Mouse (Mus musculus): ENCODE measurements around the gene C730034F03Rik. TPM values are rescaled to one million over a fixed set of nuclear protein-coding genes. Genes with fewer than 3 reads are reported as not detected.
A peak's percentile ranks its signal among the peaks of the same experiment; 100 is the strongest.
"Not testable (repeated sequence)": the region's sequence is repeated elsewhere in the genome, so short reads cannot be mapped to it uniquely, and the experiment has no call there.

The C730034F03Rik gene
- 1 to 10 TPM; 2.5 to 3.0 TPM for total RNA-seq (2021)
- long read RNA-seq, experiment 1, partial matches to known transcripts, result 0 of 3 reads
- long read RNA-seq, experiment 1, other reads (novel, unspliced or antisense), result 0 of 3 reads
- long read RNA-seq, experiment 2, partial matches to known transcripts, result 0 of 5 reads
- long read RNA-seq, experiment 2, other reads (novel, unspliced or antisense), result 2 of 5 reads

DNA sequence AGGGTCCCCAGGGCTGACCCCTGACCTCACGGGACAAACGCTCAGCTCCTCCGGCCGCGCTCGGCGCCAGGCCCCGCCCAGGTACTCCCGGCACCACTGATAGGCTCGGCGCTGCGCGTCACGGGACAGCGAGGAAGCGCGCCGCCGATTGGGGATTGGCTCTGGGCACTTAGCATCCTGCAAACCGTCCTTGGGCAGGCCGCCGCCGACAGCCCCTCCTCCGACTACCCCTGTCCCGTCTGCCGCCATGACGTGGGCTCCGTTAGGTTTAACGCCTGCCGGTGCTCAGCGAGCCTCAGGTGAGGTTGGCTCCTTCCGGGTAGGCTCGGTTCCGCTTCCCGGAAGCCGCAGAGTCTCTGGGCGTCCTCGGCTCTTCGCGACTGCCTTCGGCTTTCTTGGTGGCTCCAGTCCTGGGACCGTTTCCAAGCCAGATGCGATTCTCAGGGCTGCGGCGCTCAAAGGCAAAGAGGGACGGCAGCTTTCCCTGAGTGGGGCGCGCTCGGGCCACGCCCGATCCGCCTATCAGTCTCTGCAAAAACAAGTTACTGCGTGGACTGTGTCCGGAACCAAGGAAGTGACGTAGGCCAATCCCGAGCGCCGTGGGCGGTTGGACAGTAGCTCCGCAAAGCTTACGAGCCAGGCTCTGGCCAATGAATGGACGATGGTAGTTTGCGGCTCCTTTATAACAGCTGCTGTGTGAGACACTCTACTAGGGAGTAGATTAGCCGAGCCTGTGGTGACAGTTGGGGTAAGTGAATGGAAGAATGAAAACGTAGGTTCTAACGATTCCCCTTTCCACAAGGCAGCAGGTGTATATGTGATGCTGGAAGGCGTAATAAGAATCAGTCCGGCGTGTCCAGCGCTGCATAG lies at the start of gene C730034F03Rik, which contains the start of the genes Gm44502 and Chkb:
C730034F03Rik (plus strand) TSS at position 238 of the 870 bp plus-strand sequence.
Gm44502 (minus strand) TSS at position 345 of the 870 bp plus-strand sequence.
Chkb (minus strand) TSS at position 557 of the 870 bp plus-strand sequence.
- DNase-seq (ENCODE audit: low spot score in 2 of 2), result peak; percentile 76 to 80

DNA sequence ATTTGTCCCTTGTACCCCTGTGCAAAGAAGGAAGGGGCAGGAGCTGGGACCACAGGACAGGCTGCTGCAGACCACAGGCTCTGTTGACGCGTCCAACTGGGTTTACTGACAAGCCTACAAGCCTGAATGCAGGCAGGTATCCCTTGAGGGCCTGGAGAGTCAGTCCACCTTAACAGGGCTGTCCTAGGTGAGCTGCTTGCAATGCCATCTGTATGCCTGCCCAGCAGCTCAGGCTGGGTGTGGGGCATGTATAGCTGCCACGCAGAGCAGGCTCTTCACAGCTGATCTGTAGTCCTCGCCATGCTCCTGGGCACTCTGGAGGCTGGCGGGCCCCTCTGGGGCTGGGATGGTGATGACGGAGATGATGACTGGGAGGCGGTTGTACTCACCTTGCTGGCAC lies 44.8 kb upstream of the C730034F03Rik start, which contains the start of gene Klhdc7b:
Klhdc7b (plus strand) TSS at position 301 of the 400 bp plus-strand sequence.
- DNase-seq (ENCODE audit: low spot score in 2 of 2), result no peak

DNA sequence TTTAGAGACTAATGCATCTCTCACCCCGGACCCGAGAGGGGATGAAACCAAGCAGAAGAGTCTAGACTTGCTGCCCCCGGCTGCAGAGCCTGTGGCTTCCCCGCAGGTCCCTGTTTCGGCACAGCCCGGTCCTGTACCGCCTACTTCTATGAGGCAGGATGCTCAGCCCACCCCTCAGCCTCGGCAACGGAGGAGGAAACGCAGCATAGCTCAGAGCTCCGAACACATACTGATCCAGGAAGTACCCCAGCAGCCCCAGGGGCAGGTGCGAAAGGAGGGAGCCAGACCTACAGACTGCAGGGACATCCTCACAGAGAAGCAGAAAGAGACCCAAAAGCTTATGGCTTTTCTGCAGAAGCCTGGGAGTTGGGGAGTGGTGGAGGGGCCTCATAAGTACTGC lies 42.3 kb upstream of the C730034F03Rik start:
- no peak for DNase-seq (ENCODE audit: low spot score in 2 of 2)

DNA sequence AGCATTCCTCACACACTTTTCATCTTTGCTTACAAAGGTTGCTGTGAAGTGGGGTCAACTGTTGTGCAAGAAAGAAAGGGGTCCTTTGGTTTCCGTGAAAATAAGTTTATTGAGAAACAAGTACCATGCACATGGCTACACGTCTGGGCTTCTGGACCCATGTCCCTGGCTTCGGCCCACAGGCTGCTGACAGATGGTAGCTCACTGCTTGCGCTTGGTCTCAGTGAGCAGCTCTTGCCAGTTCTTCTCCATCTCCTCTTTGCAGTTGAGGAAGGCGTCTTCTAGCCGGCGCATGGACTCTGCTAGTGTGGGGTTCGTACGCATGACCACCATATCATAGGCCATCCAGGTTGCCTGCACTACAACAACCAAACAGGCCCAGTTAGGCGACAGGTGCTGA lies 39.3 kb upstream of the C730034F03Rik start:
- DNase-seq (ENCODE audit: low spot score in 2 of 2), result no peak

DNA sequence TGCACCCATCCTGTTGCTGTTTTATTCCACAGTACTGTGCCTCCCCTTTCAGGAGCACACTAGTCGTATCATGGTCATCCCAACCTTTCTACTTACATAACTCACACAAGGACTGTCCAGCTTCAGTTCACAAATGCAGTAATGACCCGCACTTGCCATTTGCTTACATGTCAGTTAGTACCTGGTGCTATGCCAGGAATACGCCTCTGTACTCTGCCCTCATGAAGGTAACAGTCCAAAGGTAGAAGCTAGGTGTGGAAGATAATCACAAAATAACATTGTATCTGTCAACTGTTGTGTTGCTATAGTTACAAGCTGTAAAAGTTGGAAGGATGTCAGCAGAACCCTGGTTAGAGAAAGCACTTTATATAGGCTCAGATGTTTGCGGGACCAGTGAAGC lies 32.5 kb upstream of the C730034F03Rik start:
- DNase-seq (ENCODE audit: low spot score in 2 of 2), result no peak

DNA sequence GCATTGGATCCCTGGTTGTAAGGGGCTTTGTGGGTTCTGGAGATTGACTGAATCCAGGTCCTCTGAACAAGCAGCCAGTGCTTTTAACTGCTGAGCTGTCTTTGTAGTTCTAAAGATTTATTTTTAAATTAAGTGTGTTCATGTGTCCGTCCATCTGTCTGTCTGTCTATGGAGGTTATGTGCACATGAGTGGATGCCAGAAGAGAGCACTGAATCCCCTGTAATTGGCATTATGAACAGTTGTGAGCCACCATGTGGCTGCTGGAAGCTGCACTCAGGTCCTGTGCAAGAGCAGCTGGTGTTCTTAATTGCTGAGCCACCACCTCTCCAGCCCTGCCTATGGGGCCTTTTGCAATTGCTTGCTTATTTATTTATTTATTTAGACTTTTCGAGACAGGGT lies 31.2 kb upstream of the C730034F03Rik start:
- DNase-seq (ENCODE audit: low spot score in 2 of 2), result no peak

DNA sequence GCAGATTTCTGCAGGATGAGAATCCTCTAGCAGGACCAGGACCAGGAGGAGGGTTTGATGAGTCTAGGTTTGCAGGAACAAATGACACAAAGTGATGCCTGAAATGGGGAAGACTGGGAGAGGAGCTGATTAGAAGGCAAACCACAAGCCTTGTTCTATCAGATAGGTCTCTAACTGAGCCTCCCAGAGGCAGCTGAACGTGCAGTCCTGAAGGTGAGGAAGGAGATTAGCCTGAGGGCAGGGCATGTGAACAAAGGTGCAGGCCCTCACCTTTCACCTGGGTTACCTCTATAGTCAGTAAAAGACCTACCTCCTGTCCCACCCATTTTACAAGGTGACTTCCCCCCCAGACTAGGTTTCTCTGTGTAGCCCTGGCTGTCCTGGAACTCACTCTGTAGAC lies 29.7 kb upstream of the C730034F03Rik start:
- no peak for DNase-seq (ENCODE audit: low spot score in 2 of 2)

DNA sequence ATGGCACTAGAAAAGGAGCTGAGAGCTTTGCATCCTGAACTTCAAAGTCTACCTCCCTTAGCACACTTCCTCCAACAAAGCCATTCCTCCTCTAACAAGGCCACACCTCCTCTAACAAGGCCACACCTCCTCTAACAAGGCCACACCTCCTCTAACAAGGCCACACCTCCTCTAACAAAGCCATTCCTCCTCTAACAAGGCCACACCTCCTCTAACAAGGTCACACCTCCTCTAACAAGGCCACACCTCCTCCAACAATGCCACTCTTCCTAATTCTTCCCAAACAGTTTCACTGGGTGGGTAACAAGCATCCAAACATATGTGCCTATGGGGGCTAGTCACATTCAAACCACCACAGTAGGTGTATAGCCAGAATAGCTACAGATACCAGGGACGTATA lies 26.9 kb upstream of the C730034F03Rik start:
- DNase-seq (ENCODE audit: low spot score in 2 of 2), result no peak

DNA sequence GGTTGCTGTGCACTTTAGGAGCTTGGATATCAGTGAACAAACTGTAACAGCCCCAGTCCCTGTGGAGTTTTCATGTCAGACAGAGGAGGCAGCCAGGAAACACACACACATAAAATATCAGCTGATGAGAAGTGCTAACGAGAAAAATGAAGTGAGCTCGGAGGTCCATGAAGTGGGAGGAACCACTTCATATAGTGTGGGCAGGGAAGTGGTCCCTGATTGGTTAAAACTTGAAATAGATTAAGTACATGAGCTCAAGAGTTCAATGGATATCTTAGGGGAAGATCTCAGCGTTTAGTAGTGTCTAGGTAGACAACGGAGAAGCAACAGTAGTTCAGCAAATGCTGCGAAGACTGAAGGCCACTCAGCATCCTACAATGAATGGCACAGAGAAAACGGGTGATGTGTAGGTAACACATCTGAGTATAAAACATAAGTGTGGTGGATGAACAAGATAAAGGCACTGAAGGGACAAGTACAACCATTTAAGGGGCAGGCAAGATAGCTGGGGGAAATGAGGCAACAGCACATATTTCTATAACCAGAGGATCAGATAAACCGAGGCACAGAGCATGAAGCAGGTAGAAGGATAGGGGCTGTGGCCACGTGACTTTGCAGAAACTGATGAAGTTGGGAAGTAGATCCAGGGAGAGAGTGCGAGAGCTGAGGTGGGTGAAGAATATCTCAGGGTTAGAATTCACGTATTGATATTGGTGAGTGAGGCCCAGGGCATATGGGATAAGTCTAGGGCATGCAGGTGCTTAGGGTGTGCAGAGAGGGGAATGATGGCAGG lies 24.4 kb upstream of the C730034F03Rik start:
- DNase-seq (ENCODE audit: low spot score in 2 of 2), result no peak

DNA sequence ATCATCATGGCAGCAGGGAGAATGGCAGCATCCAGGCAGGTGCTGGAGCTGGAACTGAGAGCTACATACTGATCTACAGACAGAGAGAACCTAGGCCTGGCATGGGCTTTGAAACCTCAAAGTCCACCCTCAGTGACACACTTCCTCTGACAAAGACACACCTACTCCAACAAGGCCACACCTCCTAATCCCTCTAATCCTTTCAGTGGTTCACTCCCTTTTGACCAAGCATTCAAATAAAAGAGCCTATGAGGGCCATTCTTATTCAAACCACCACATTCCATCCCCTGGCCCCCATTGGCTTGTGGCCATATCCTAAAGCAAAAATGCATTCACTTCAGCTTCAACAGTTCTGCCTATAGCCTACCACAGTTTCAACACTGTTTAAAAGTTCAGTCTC lies 22.7 kb upstream of the C730034F03Rik start:
- DNase-seq (ENCODE audit: low spot score in 2 of 2), result no peak

DNA sequence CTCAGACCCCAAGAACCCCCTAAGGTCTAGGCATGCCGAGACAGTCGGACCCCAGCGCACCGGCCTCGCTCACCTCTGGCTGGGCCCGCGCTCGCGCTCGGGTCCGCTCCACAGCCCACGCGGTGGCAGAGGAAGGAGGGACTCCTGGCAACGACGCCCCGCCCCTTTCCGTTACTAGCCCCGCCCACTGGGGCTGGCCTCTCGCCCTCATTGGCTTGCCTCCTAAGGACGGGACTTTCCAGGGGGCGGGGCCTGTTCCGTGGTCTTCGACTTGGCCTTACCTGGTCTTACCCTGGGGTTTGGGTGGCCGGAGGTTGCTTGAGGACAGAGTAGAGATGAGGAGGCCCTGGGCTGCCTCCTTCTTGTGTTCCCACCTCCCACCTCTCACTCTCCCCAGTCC lies 19.3 kb upstream of the C730034F03Rik start, which contains the start of gene Syce3:
Syce3 (minus strand) TSS at position 386 of the 400 bp plus-strand sequence.
- no peak for DNase-seq (ENCODE audit: low spot score in 2 of 2)

DNA sequence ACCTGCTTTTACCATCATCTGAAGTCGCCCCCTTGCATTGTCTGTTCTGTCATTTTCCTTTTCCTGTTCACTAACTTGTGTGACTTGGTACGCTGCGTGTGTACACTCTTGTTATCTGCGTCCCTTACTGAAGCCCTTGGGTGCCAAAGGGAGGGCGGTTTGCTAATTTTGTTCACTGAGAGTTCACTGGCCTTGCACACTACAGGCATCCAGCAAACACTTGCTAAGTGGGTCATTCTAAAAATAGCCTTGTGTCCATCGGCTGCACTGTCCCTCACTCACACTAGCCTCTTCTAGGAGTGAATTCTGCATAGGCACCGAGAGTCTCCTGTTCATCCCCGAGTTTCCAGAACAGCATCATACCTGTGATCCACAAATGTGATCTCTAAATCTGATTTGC lies 14.1 kb upstream of the C730034F03Rik start:
- DNase-seq (ENCODE audit: low spot score in 2 of 2), result no peak

DNA sequence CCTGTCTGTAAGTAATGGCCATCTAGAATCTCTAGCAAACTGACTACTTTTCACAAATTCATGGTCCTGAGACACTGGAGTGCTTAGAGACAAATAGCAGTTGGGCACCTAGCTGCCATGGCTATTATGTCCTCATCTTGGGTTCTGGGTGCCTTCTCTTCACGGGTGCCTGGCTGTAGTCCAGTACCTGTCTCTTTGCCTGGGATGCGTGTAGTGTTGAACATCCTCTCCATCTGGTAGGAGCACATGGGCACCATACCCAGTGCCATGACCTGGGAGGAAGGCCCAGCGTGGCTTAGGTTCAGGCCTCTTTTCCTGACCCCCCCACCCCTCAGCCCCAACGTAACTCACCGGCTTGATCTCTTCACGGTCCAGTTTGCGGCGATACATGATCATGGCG lies 7.5 kb upstream of the C730034F03Rik start:
- no peak for DNase-seq (ENCODE audit: low spot score in 2 of 2)

DNA sequence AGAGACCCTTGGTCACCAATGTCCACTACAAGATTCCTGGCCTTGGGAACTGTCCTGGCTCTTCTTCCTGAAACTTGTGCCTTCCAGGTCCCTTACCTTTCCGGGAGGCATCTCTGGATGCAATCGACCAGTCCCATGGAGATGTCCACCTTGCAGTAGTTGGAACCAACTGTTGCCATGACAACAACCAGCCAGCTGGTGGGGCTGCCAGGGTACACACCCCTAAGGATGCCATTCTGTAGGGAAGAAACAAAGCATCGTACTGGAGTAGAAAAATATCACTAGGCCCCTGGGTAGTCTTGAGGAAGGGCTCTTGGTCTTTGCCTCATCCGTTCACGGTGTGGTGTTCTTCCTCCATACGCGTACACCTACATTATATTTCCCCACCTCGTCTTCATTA lies 4.8 kb upstream of the C730034F03Rik start:
- no peak for DNase-seq (ENCODE audit: low spot score in 2 of 2)

DNA sequence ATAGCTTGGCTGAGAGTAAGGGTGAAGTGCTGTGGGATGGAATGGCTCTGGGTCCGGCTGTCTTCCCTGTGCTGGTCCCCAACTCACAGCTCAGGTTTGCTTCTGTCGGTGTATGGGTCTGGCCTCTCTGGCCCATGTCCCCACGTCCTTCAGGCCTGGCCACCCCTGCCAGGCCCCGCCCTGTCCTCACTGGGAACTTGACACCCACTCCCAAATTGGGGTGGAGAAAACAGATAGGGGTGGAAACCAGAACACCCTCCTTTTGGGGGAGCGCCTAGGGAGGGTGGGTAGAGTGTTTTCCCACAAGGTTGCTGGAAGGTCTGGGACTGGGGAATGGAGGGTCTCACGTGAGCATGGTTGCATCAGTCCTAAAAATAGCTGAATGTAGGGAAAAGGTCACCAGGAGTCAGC lies 3.7 kb upstream of the C730034F03Rik start, which contains the start of gene Cpt1b:
Cpt1b (minus strand) TSS at position 153 of the 411 bp plus-strand sequence.
- DNase-seq (ENCODE audit: low spot score in 2 of 2), result no peak

DNA sequence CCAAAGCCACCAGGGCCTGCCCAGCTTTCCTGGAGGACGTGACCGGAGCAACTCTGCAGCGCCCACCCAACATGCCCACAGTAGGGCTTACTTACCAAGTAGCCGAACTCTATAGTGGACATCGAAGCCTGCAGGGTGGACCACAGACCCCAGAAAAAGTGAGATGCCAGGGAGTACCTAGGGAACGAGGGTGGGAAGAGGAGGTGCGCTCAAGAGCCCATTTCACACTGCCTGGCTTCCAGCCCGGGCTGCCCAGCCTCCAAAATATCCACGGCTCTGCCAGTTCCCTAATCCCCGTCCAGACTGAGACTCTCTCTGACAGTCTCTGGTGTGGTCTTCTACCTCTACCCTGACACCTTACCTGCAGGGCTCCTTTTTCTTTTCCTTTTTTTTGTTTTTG lies 2.7 kb upstream of the C730034F03Rik start:
- DNase-seq (ENCODE audit: low spot score in 2 of 2), result no peak

DNA sequence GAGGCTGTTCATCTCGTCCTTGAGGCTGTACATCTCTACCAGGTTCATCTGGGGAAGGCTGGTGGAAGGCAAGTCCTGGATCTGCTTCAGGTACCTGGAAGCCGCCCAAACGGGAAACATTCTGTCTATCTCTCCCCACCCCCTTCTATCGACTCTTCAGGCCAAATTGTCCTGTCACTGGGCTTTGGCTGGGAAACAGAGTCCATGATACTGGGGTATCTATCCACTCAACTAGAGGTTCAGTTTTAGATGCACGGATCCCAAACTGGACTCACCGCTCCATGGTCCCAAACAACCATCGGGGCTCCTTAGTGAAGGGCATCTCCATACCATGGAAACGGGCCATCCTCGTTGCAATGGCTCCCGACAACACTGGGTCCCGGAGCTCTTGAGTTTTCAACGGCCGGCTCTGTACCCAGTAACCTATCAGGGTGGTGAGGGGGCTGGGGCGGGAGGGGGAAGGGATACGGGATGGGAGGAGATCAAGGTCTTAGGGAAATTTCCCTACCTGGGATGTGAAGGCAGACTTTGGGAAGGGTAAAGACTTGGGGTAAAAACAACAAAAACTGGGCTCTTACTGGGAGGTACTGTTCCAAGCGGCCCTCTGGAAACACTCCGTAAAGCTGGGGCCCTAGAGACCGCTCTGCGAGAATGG lies 1.1 kb upstream of the C730034F03Rik start:
- no peak for DNase-seq (ENCODE audit: low spot score in 2 of 2)

DNA sequence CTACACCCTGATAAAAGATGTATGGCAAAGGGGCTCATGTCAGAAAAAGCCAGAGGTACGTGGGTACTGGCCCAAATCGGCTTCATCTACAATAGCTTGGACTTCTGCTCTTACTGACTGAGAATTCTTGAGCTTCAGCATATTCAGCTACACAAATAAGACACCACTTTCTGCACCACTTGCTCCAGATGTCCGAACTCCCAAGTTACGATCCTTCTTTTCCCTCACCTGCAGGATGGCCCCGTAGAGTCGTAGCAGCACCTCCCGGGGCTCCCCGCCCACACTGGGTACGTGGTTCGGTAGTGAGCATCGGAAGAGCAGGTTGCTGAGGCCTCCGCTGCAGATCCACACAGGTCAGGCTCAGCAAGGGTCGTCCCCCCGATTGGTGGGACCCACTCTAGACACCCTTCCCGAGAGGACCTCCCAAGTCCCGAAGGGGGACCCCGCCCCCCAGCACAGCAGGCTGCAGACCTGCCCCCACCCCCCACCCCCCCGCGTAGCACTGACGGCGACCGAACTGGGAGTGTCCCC lies 503 bp upstream of the C730034F03Rik start:
- no peak for DNase-seq (ENCODE audit: low spot score in 2 of 2)

DNA sequence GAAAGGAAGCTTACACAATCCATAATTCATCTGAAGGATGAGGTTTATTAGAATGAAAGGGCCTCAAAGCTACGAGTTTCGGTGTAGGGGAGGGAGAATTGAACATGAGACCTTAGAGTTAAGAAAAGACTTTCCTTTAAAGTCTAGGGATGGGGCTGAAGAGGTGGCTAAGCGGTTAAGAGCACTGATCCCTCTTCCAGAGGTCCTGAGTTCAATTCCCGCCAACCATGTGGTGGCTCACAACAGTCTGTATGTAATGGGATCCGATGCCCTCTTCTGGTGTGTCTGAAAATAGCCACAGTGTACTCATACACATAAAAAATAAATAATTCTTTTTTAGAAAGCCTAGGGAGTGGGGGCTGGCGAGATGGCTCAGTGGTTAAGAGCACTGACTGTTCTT lies 952 bp downstream of the C730034F03Rik start:
- no peak for DNase-seq (ENCODE audit: low spot score in 2 of 2)

DNA sequence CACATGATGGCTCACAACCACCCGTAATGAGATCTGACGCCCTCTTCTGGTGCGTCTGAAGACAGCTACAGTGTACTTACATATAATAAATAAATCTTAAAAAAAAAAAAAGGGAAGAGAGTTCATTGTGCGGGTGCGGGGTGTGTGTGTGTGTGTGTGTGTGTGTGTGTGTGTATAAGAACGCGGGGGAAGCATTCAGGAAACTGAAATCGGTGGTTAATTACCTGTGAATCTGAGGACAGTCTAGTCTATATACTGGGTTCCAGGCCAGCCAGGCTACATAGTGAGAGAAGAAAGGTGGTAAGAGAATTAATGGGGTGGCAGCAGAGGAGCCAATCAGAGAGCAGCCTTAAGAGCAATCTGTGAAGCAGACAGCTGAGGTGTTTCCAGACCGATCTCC lies 1.4 kb downstream of the C730034F03Rik start:
- DNase-seq (ENCODE audit: low spot score in 2 of 2), result not testable (repeated sequence)

DNA sequence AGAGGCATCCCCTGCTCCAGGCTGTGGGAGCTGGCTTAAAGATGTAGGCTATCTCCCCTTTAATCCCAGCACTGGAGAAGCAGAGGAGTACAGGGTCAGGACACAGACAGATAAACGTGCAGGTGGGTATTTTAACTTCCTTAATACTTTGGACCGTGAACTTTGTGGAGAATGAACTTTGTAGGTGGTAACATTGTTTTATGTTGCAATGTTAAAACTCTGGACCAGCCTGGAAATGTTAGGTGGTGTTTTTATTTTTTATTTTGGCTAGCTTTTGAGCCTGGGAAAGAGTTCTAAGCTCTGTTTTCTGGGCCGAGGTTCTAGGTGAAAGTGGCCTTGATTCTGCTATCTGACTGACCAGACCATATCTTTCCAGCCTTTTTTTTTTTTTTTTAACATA lies 1.9 kb downstream of the C730034F03Rik start:
- no peak for DNase-seq (ENCODE audit: low spot score in 2 of 2)

All from adrenal gland, postnatal 4 days (tissue).